Mouse (Mus musculus) liver, embryonic 11.5 days (tissue): Measurements from ENCODE around the gene Frmd8. TPM values are rescaled to one million over a fixed set of nuclear protein-coding genes. Genes with fewer than 3 reads are reported as not detected.

Source experiments
- ATAC-seq: fragments of 200-750 bp; cut with Nextera tagmentation; replicated peaks from 2 replicates; pipeline ENCODE4 v1.8.0; 2017; ENCODE audit warnings: moderate number of reproducible peaks, mild to moderate bottlenecking, moderate TSS enrichment, moderate library complexity; ENCODE audit not compliant: low FRiP score
- DNase-seq: peaks from one replicate; pipeline ENCODE4 v3.0.0-alpha.2; 2017; ENCODE audit warnings: low spot score
- H3K27ac ChIP-seq: fragments of 300-500 bp; sonication (generic); 2 replicates; pipeline ENCODE4 v1.5.1; 2014; ENCODE audit warnings: mild to moderate bottlenecking, low read depth, low read length, control low read depth
- H3K27me3 ChIP-seq: fragments of 300-500 bp; sonication (generic); replicated peaks from 2 replicates; pipeline ENCODE4 v1.6.1; 2014; ENCODE audit warnings: low read length, mixed read lengths; ENCODE audit not compliant: control insufficient read depth, insufficient read depth
- H3K36me3 ChIP-seq: fragments of 300-500 bp; sonication (generic); 2 replicates; pipeline ENCODE4 v1.6.1; 2014; ENCODE audit warnings: mild to moderate bottlenecking, low read length, moderate library complexity, mixed read lengths; ENCODE audit not compliant: control insufficient read depth, insufficient read depth
- H3K4me1 ChIP-seq: fragments of 300-500 bp; sonication (generic); replicated peaks from 2 replicates; pipeline ENCODE4 v1.6.1; 2014; ENCODE audit warnings: low read length, mixed read lengths; ENCODE audit not compliant: control insufficient read depth, insufficient read depth
- H3K4me2 ChIP-seq: fragments of 300-500 bp; sonication (generic); 2 replicates; pipeline ENCODE4 v1.6.1; 2014; ENCODE audit warnings: mild to moderate bottlenecking, control low read depth, moderate library complexity
- H3K4me3 ChIP-seq: fragments of 300-500 bp; sonication (generic); 2 replicates; pipeline ENCODE4 v1.5.1; 2014; ENCODE audit warnings: low read depth, low read length, control low read depth
- H3K9ac ChIP-seq: fragments of 300-500 bp; sonication (generic); 2 replicates; pipeline ENCODE4 v1.6.1; 2014; ENCODE audit warnings: low read depth, low read length, control low read depth
- H3K9me3 ChIP-seq: fragments of 300-500 bp; sonication (generic); 2 replicates; pipeline ENCODE4 v1.6.1; 2016; ENCODE audit warnings: low read length, inconsistent platforms, mixed read lengths; ENCODE audit not compliant: control insufficient read depth
- WGBS: fragments of 180-500 bp; shearing (Covaris S2); extraction: QIAGEN DNeasy Blood & Tissue Kit; methylation state at CpG from one replicate; pipeline ENCODE4 v1.1.7; 2014; 5-methylcytosine and 5-hydroxymethylcytosine counted together
- polyA plus RNA-seq: library from polyadenylated mRNA; unstranded; fragments of >200 nt; fragmentation: Nextera tagmentation; extraction: Ambion mirVana; gene quantifications from 2 replicates; pipeline ENCODE4 v1.2.1, GENCODE M21; 2014

Frmd8 gene
- polyA plus RNA-seq, 1 experiment from 2014 or later, result 26.8 TPM

DNA sequence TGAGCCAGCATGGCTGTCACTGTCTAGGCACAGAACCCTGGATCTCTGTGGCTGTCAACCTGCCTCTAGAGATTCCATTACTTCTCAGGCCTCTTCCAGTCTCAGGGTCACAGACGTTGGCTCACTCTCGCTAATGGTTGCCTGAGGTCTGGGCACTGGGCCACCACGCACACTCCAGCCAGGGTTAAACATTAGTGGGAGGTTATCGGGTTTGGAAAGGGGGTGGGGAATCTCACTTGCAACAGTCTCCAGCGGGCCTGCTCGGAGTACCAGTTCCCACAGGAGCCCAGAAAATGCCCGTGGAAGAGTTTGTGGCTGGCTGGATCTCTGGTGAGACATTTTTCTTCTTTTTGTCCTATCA, 3.3 kb upstream of the Frmd8 start:
- Histone ChIP-seq H3K4me3 (peak overlapping the region; percentile 23), H3K4me1 (peaks cover 28% of the 10 kb centered on the region), H3K9me3 (no peaks in the 10 kb centered on the region), H3K27me3 (no peaks in the 10 kb centered on the region), H3K4me2 (peak overlapping the region; percentile 39), H3K27ac (0 out of 2 replicates have a peak overlapping the region, but pooled peaks have one; percentile 2), H3K9ac (peak overlapping the region; percentile 51; the same call in 1 of the 2 replicates), H3K36me3 (no peaks in the 10 kb centered on the region)
- 59% methylated on average over 7 of the region's 7 CpGs for WGBS
- no peak for DNase-seq
- no peak for ATAC-seq

- H3K9me3 ChIP-seq, result no peaks in the 10 kb centered on the region
- ATAC-seq (peak; percentile 65), DNase-seq (peak; percentile 63)
- peaks cover 31% of the 10 kb centered on the region for H3K4me1 ChIP-seq
- 43% methylated on average over 15 of the region's 15 CpGs for WGBS
- H3K36me3 ChIP-seq, result no peaks in the 10 kb centered on the region
- peak within 1 kb of the TSS; percentile 23 for H3K4me3 ChIP-seq
- peak within 1 kb of the TSS; percentile 51 for H3K9ac ChIP-seq
- peak within 1 kb of the TSS; percentile 66 for H3K27ac ChIP-seq
- H3K27me3 ChIP-seq, result no peaks in the 10 kb centered on the region
- H3K4me2 ChIP-seq, result peak within 1 kb of the TSS; percentile 39
These were observed 2.7 kb upstream of the Frmd8 start, which contains the start of gene Slc25a45 for GRCm38 (mm10) chr19:5877618-5878361. Gene Slc25a45, plus strand, starts transcription at chr19:5877808.

GRCm38 (mm10) chr19:5874391-5874968, 594 bp downstream of the Frmd8 start:
- Histone ChIP-seq H3K9me3 (no peaks in the 10 kb centered on the region), H3K4me1 (peaks cover 47% of the 10 kb centered on the region), H3K27ac (peak overlapping the region; percentile 69), H3K4me3 (peak overlapping the region; percentile 84), H3K4me2 (peak overlapping the region; percentile 78), H3K27me3 (no peaks in the 10 kb centered on the region), H3K36me3 (peaks cover 6% of the 10 kb centered on the region; the same call in 1 of the 2 replicates), H3K9ac (peak overlapping the region; percentile 88)
- 10% methylated on average over 13 of the region's 13 CpGs for WGBS
- DNase-seq (no peak), ATAC-seq (no peak)

GRCm38 (mm10) chr19:5872931-5873556, 2.0 kb downstream of the Frmd8 start:
- peaks cover 47% of the 10 kb centered on the region for H3K4me1 ChIP-seq
- H3K27me3 ChIP-seq, result no peaks in the 10 kb centered on the region
- H3K9ac ChIP-seq, result no peak overlapping the region
- peak overlapping the region; percentile 78 for H3K4me2 ChIP-seq
- H3K9me3 ChIP-seq, result no peaks in the 10 kb centered on the region
- ATAC-seq (no peak), DNase-seq (no peak)
- peaks cover 11% of the 10 kb centered on the region; the same call in 1 of the 2 replicates for H3K36me3 ChIP-seq
- H3K27ac ChIP-seq, result no peak overlapping the region
- WGBS, result 61% methylated on average over 19 of the region's 19 CpGs
- no peak overlapping the region for H3K4me3 ChIP-seq

DNA sequence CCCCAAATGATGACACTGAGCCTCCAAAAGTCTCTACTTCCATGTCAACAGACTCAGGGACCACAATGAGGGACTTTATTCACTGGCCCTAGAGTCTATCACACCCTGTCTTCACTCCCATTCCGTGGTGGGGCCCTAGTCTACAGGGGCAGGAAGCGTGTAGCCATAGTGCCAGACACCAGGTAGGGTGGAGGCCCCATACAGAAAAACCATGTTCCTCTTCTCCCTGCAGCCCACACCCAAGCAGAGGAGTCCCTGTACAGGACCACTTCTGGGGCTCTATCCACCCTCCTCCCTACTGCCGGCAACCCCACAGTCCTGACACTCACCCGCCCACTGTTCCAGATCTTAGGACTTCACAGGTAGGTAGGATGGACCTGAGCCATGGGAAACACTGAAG, 2.5 kb downstream of the Frmd8 start:
- no peak for ATAC-seq
- Histone ChIP-seq H3K27ac (no peak overlapping the region), H3K27me3 (no peaks in the 10 kb centered on the region), H3K4me3 (no peak overlapping the region; the same call in 1 of the 2 replicates), H3K36me3 (peaks cover 11% of the 10 kb centered on the region; the same call in 1 of the 2 replicates), H3K4me2 (peak overlapping the region; percentile 21; the same call in 1 of the 2 replicates), H3K9me3 (no peaks in the 10 kb centered on the region), H3K4me1 (peaks cover 43% of the 10 kb centered on the region), H3K9ac (no peak overlapping the region)
- no peak for DNase-seq
- WGBS, result 67% methylated on average over 4 of the region's 4 CpGs

DNA sequence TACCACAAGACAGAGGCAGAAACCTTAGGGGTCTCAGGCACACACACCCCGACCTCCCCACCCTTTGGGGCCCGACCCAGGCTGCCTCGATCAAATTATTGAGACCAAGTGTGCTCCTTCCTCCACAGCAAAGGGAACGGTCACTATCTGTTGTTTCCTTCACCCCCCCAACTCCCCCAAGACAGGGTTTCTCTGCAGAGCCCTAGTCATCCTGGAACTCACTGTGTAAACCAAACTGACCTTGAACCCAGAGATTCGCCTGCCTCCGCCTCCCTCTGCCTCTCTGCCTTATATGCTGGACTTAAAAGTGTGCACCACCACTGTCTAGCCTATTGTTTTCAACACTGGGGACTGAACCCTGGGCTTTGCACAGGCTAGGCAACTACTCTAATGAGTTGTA, 3.4 kb downstream of the Frmd8 start:
- Histone ChIP-seq H3K27ac (peak overlapping the region; percentile 82), H3K4me3 (no peak overlapping the region), H3K4me2 (peak overlapping the region; percentile 44), H3K4me1 (peaks cover 43% of the 10 kb centered on the region), H3K9me3 (no peaks in the 10 kb centered on the region), H3K27me3 (no peaks in the 10 kb centered on the region), H3K36me3 (peaks cover 11% of the 10 kb centered on the region; the same call in 1 of the 2 replicates), H3K9ac (no peak overlapping the region)
- 40% methylated on average over 6 of the region's 6 CpGs for WGBS
- ATAC-seq (no peak), DNase-seq (no peak)

DNA sequence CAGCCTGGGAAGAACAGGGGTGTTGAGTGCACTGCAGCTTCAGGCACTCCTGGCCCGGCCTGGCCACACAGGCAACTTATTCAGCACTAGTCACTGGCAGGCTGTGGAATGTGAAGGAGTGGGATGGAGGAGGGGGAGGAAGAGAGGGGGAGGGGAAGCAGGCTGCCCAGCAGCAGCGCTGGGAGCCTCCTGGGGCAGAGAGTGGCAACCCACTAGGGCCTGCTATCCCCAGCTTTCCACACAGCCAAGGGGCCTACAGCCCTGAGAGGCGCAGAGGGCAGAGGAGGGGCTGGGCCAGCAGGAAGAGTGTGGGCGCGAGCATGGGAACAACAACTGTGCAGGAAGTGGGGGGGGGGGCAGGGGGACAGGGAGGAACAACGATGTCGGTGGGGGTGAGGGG, 3.8 kb downstream of the Frmd8 start:
- Histone ChIP-seq H3K4me2 (peak overlapping the region; percentile 44), H3K4me3 (no peak overlapping the region), H3K36me3 (peaks cover 11% of the 10 kb centered on the region; the same call in 1 of the 2 replicates), H3K9me3 (no peaks in the 10 kb centered on the region), H3K4me1 (peaks cover 43% of the 10 kb centered on the region), H3K27ac (peak overlapping the region; percentile 82), H3K27me3 (no peaks in the 10 kb centered on the region), H3K9ac (peak overlapping the region; percentile 44; the same call in 1 of the 2 replicates)
- ATAC-seq (peak; percentile 22; the same call in 1 of the 2 replicates), DNase-seq (peak; percentile 55)
- WGBS, result 24% methylated on average over 7 of the region's 7 CpGs

- Histone ChIP-seq H3K9me3 (no peaks in the 10 kb centered on the region), H3K9ac (no peak overlapping the region), H3K4me1 (peaks cover 23% of the 10 kb centered on the region), H3K36me3 (peaks cover 32% of the 10 kb centered on the region), H3K27me3 (no peaks in the 10 kb centered on the region), H3K4me2 (no peak overlapping the region), H3K27ac (no peak overlapping the region), H3K4me3 (no peak overlapping the region)
- DNase-seq, result no peak
- 80% methylated on average over 6 of the region's 6 CpGs for WGBS
- ATAC-seq, result no peak
These were observed 7.0 kb downstream of the Frmd8 start for GRCm38 (mm10) chr19:5868096-5868495.
